In the genomic region with DNA sequence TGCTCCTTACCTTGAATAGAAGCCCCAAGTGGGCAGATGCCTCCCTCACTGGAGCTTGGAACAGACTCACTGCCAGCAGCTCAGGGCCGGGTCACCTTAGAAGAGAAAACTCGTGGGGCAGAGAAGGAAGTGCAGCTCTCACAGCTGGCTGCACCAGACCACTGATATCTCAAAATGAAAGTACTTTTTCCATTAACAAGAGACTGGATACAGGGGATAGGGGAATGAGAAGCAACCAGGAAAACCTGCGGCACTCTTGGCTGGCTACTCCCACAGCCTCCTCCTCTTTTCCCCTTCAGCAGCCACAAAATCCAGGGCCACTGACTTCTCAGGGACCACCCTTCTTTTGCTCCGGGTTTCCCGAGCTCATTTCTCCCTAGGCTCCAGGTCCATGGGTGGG, we compare ENCODE assay signal across 29 mouse cellular contexts. TPM values are rescaled to one million over a fixed set of nuclear protein-coding genes. Genes with fewer than 3 reads are reported as not detected.
DNase-seq lines count a peak whose midpoint lies in the region; ATAC-seq and TF ChIP-seq lines count a peak whose summit lies in the region.
"Had no signal": no experiment of that assay in that cellular context is flagged by ENCODE, and none has a peak within 500 bp of the region (broad histone marks: within the 10 kb centered on the region; RNA-seq: fewer than 3 reads in every experiment).

No protein-coding gene starts in this region.

- H3K79me2 ChIP-seq in CH12.LX (replicated peaks; ENCODE audit: control insufficient read depth, extremely low read depth, insufficient read depth, poor library complexity, severe bottlenecking) = no peaks in the 10 kb centered on the region
- no peaks in the 10 kb centered on the region for H3K79me2 ChIP-seq in MEL (ENCODE audit: control insufficient read depth, insufficient read depth, low read length, poor library complexity)

- H3K9ac ChIP-seq in CH12.LX (ENCODE audit: insufficient read depth, low read depth) (no peak overlapping the region), MEL (ENCODE audit: control insufficient read depth, low read depth, low read length, poor library complexity, severe bottlenecking) (peak overlapping the region; percentile 5; the same call in 1 of the 2 replicates)

- TF ChIP-seq EP300 in CH12.LX (IDR thresholded peaks at IDR 0.05; ENCODE audit: low read length) (peak; percentile 76), MEL (IDR thresholded peaks at IDR 0.05; ENCODE audit: low read depth in 1 of 2, low read length in 2 of 2) (no peak)

- H3K27me3 ChIP-seq in CH12.LX (replicated peaks) (no peaks in the 10 kb centered on the region), MEL (ENCODE audit: control insufficient read depth in 1 of 2, insufficient read depth in 2 of 2, low read length in 2 of 2) (no peaks in the 10 kb centered on the region)
- H3K27me3 ChIP-seq: Patski had no signal

- TF ChIP-seq CTCF in CH12.LX (conservative IDR thresholded peaks at IDR 0.05 in 1 of 2, IDR thresholded peaks at IDR 0.05 in 1 of 2; ENCODE audit: low read depth in 2 of 2, low read length in 2 of 2) (no peak), MEL (IDR thresholded peaks at IDR 0.05 in 2 of 3, conservative IDR thresholded peaks at IDR 0.05 in 1 of 3; ENCODE audit: control insufficient read depth in 1 of 3, insufficient read depth in 1 of 3, low read depth in 2 of 3, low read length in 3 of 3, poor library complexity in 1 of 3, severe bottlenecking in 1 of 3) (no peak)

- H3K4me1 ChIP-seq in CH12.LX (ENCODE audit: control insufficient read depth in 1 of 2, insufficient read depth in 2 of 2) = peaks cover 0 to 5% of the 10 kb centered on the region in 2 experiments; a peak in 1 of 4 replicates
- peaks cover 0 to 2% of the 10 kb centered on the region in 2 experiments; a peak in 1 of 4 replicates for H3K4me1 ChIP-seq in MEL (ENCODE audit: control insufficient read depth in 1 of 2, insufficient read depth in 2 of 2, low read length in 2 of 2)

- dilution Hi-C loops in CH12.LX (cut with MboI; ENCODE audit: extremely low pct_ligation_motif_present, extremely low pct_unique_long_range_greater_than_20kb, low sequenced_read_pairs) = no loop called here

- H3K4me2 ChIP-seq in CH12.LX (ENCODE audit: insufficient read depth, low read depth, poor library complexity, severe bottlenecking) = peak overlapping the region; percentile 16; the same call in 1 of the 2 replicates

- no peak for TF ChIP-seq RAD21 in CH12.LX (IDR thresholded peaks at IDR 0.05; ENCODE audit: low read depth, low read length)
- TF ChIP-seq RAD21 in MEL (IDR thresholded peaks at IDR 0.05; ENCODE audit: low read depth, low read length) = no peak

- no peaks in the 10 kb centered on the region for H3K36me3 ChIP-seq in CH12.LX (replicated peaks in 1 of 2; ENCODE audit: control insufficient read depth in 1 of 2, insufficient read depth in 1 of 2, low read length in 1 of 2)
- H3K36me3 ChIP-seq in MEL (ENCODE audit: control insufficient read depth in 1 of 2, insufficient read depth in 2 of 2, low read length in 2 of 2) = no peaks in the 10 kb centered on the region
- H3K36me3 ChIP-seq: G1E had no signal

- H3K27ac ChIP-seq in CH12.LX (ENCODE audit: insufficient read depth, low read depth) (no peak overlapping the region), MEL (ENCODE audit: control insufficient read depth, low read depth, low read length) (no peak overlapping the region)

- H3K9me3 ChIP-seq in CH12.LX (replicated peaks; ENCODE audit: low read length) = no peaks in the 10 kb centered on the region
- no peaks in the 10 kb centered on the region for H3K9me3 ChIP-seq in MEL (replicated peaks; ENCODE audit: insufficient read depth, low read length)
- H3K9me3 ChIP-seq: G1E had no signal

- ATAC-seq in cerebellum, adult (ENCODE audit: insufficient number of reproducible peaks, low FRiP score, low TSS enrichment) = no peak
- ATAC-seq: activated CD4-positive, CD25-positive, alpha-beta regulatory T cell, adult 4 months; CD4-positive, CD25-positive, alpha-beta regulatory T cell, adult 4 months; Patski had no signal

- in situ Hi-C loops in CH12.LX (cut with MboI; ENCODE audit: low pct_ligation_motif_present, low pct_unique_long_range_greater_than_20kb, low sequenced_read_pairs) = no loop called here

- no peak for TF ChIP-seq POLR2A in CH12.LX (IDR thresholded peaks at IDR 0.05; ENCODE audit: low read depth, low read length)
- no peak for TF ChIP-seq POLR2A in MEL (IDR thresholded peaks at IDR 0.05; ENCODE audit: control insufficient read depth in 1 of 2, insufficient read depth in 1 of 2, low read depth in 1 of 2, low read length in 2 of 2, poor library complexity in 1 of 2)

- DNase-seq in A20 (ENCODE audit: low read depth, low spot score) = peak; percentile 48
- DNase-seq in CH12.LX (ENCODE audit: extremely low read depth) = no peak
- DNase-seq in MEL (ENCODE audit: low read depth, low spot score) = no peak
- DNase-seq in gastrocnemius, adult 18-20 months (ENCODE audit: low spot score) = no peak
- DNase-seq in frontal cortex, postnatal 25 days (ENCODE audit: low spot score in 2 of 2) = no peak
- DNase-seq: adrenal gland, adult 2 months; adrenal gland, adult 8-10 months; adrenal gland, postnatal 10 days; adrenal gland, postnatal 14 days; adrenal gland, postnatal 25 days; adrenal gland, postnatal 36 days; B cell, adult 2 months; cerebellum, adult 11 months; cerebellum, adult 11-12 months; cerebellum, adult 18-20 months; cerebellum, adult 2 months; cerebellum, adult 8-10 months; cerebellum, adult 9-10 months; cerebellum, adult 9-11 months had no signal

- H3K4me3 ChIP-seq in CH12.LX (replicated peaks in 1 of 3; ENCODE audit: low read depth in 2 of 3, low read length in 2 of 3, poor library complexity in 1 of 3) (no peak overlapping the region), MEL (ENCODE audit: control insufficient read depth in 1 of 2, insufficient read depth in 1 of 2, low read depth in 2 of 2, low read length in 2 of 2) (peak overlapping the region; percentile 48 to 62)

TF ChIP-seq in CH12.LX, 34 proteins besides CTCF, POLR2A, EP300 and RAD21:
- TF ChIP-seq IRF4 (IDR thresholded peaks at IDR 0.05; ENCODE audit: low read depth, low read length) = peak; percentile 50; the same call in 1 of the 2 replicates
- TF ChIP-seq GABPA (IDR thresholded peaks at IDR 0.05; ENCODE audit: insufficient replicate concordance, low read depth, low read length) = no peak
- TF ChIP-seq TBP (conservative IDR thresholded peaks at IDR 0.05; ENCODE audit: low read depth, low read length) = no peak
- TF ChIP-seq MAZ (IDR thresholded peaks at IDR 0.05; ENCODE audit: low read depth, low read length) = no peak
TF ChIP-seq in CH12.LX: peak in this region for 1.

TF ChIP-seq in MEL, 35 proteins besides CTCF, POLR2A, EP300 and RAD21:
- TF ChIP-seq RCOR1 (IDR thresholded peaks at IDR 0.05; ENCODE audit: low read depth, low read length) (no peak), NRF1 (IDR thresholded peaks at IDR 0.05; ENCODE audit: insufficient read depth, low read depth, low read length, poor library complexity, severe bottlenecking) (no peak), MYC (IDR thresholded peaks at IDR 0.05; ENCODE audit: low read depth, low read length) (no peak), ZKSCAN1 (IDR thresholded peaks at IDR 0.05; ENCODE audit: low read depth, low read length) (no peak), MEF2A (IDR thresholded peaks at IDR 0.05; ENCODE audit: extremely low read depth, insufficient replicate concordance, low read depth, low read length, poor library complexity, severe bottlenecking) (no peak), JUND (IDR thresholded peaks at IDR 0.05; ENCODE audit: low read depth, low read length) (no peak), POLR2AphosphoS5 (IDR thresholded peaks at IDR 0.05; ENCODE audit: borderline replicate concordance, low read depth, low read length) (no peak), CHD2 (IDR thresholded peaks at IDR 0.05; ENCODE audit: low read length) (no peak), UBTF (IDR thresholded peaks at IDR 0.05; ENCODE audit: borderline replicate concordance, insufficient read depth, low read depth, low read length) (no peak), BHLHE40 (IDR thresholded peaks at IDR 0.05; ENCODE audit: borderline replicate concordance, low read depth, low read length) (no peak), SIN3A (IDR thresholded peaks at IDR 0.05; ENCODE audit: low read length) (no peak), HCFC1 (IDR thresholded peaks at IDR 0.05; ENCODE audit: low read depth, low read length) (no peak), ZMIZ1 (IDR thresholded peaks at IDR 0.05; ENCODE audit: low read depth, low read length) (no peak), CHD1 (IDR thresholded peaks at IDR 0.05; ENCODE audit: low read depth, low read length) (no peak), TAL1 (IDR thresholded peaks at IDR 0.05; ENCODE audit: low read length) (no peak), MAX (IDR thresholded peaks at IDR 0.05; ENCODE audit: low read length) (no peak)

RNA-seq across cellular contexts. Expression of a gene that starts 14.3 kb away (rescaled TPM):
- total RNA-seq in CH12.LX (2012; rRNA removed) = not detected in 2 replicates
- not detected in 2 replicates for total RNA-seq in CH12.LX (2014; rRNA removed)
- not detected in 2 replicates for polyA plus RNA-seq in CH12.LX (2012; ENCODE audit: insufficient read length, low read depth)
- total RNA-seq in MEL (2012; rRNA removed) = not detected in 2 replicates
- polyA plus RNA-seq in MEL (2012; ENCODE audit: insufficient read depth in 1 of 2, insufficient read length in 2 of 2, low read depth in 1 of 2, low replicate concordance in 2 of 2, missing spikeins in 1 of 2) = not detected
- total RNA-seq in gastrocnemius, adult 18-20 months (2021) = not detected
- total RNA-seq: adrenal gland, adult 18-20 months; adrenal gland, adult 2 months; adrenal gland, adult 8-10 months; adrenal gland, postnatal 14 days; adrenal gland, postnatal 25 days; adrenal gland, postnatal 36 days; adrenal gland, postnatal 4 days; ES-E14 had no signal
- polyA plus RNA-seq: activated CD4-positive, CD25-positive, alpha-beta regulatory T cell, adult 4 months; adrenal gland, adult 2 months; brain, embryonic 14.5 days; C2C12; CD4-positive, CD25-positive, alpha-beta regulatory T cell, adult 4 months; cerebellum, adult 2 months; G1E; Patski had no signal

RNA-seq across cellular contexts. Expression of a gene that starts 22.4 kb away (rescaled TPM):
- total RNA-seq in CH12.LX (2012; rRNA removed) (not detected in 2 replicates), CH12.LX (2014; rRNA removed) (not detected in 2 replicates), MEL (2012; rRNA removed) (not detected in 2 replicates)
- polyA plus RNA-seq in CH12.LX (2012; ENCODE audit: insufficient read length, low read depth) (not detected in 2 replicates), MEL (2012; ENCODE audit: insufficient read depth in 1 of 2, insufficient read length in 2 of 2, low read depth in 1 of 2, low replicate concordance in 2 of 2, missing spikeins in 1 of 2) (not detected)
- total RNA-seq in gastrocnemius, adult 18-20 months (2021) = not detected
- total RNA-seq: adrenal gland, adult 18-20 months; adrenal gland, adult 2 months; adrenal gland, adult 8-10 months; adrenal gland, postnatal 10 days; adrenal gland, postnatal 14 days; adrenal gland, postnatal 25 days; adrenal gland, postnatal 36 days; adrenal gland, postnatal 4 days; ES-E14 had no signal
- polyA plus RNA-seq: activated CD4-positive, CD25-positive, alpha-beta regulatory T cell, adult 4 months; adrenal gland, adult 2 months; brain, embryonic 14.5 days; C2C12; CD4-positive, CD25-positive, alpha-beta regulatory T cell, adult 4 months; cerebellum, adult 2 months; G1E; Patski had no signal

RNA-seq across cellular contexts. Expression of a gene that starts 28.9 kb away (rescaled TPM):
- total RNA-seq in CH12.LX (2012; rRNA removed) = not detected in 2 replicates
- not detected in 2 replicates for total RNA-seq in CH12.LX (2014; rRNA removed)
- polyA plus RNA-seq in CH12.LX (2012; ENCODE audit: insufficient read length, low read depth) = not detected in 2 replicates
- total RNA-seq in MEL (2012; rRNA removed) = not detected in 2 replicates
- not detected for polyA plus RNA-seq in MEL (2012; ENCODE audit: insufficient read depth in 1 of 2, insufficient read length in 2 of 2, low read depth in 1 of 2, low replicate concordance in 2 of 2, missing spikeins in 1 of 2)
- total RNA-seq in gastrocnemius, adult 18-20 months (2021) = not detected
- total RNA-seq: adrenal gland, adult 18-20 months; adrenal gland, adult 2 months; adrenal gland, adult 8-10 months; adrenal gland, postnatal 10 days; adrenal gland, postnatal 14 days; adrenal gland, postnatal 25 days; adrenal gland, postnatal 36 days; adrenal gland, postnatal 4 days; ES-E14; G1E had no signal
- polyA plus RNA-seq: activated CD4-positive, CD25-positive, alpha-beta regulatory T cell, adult 4 months; adrenal gland, adult 2 months; brain, embryonic 14.5 days; C2C12; CD4-positive, CD25-positive, alpha-beta regulatory T cell, adult 4 months; cerebellum, adult 2 months; G1E; Patski had no signal

RNA-seq across cellular contexts. Expression of a gene that starts 39.9 kb away (rescaled TPM):
- total RNA-seq in CH12.LX (2012; rRNA removed) = not detected in 2 replicates
- total RNA-seq in CH12.LX (2014; rRNA removed) = not detected in 2 replicates
- not detected in 2 replicates for polyA plus RNA-seq in CH12.LX (2012; ENCODE audit: insufficient read length, low read depth)
- not detected in 2 replicates for total RNA-seq in MEL (2012; rRNA removed)
- not detected for polyA plus RNA-seq in MEL (2012; ENCODE audit: insufficient read depth in 1 of 2, insufficient read length in 2 of 2, low read depth in 1 of 2, low replicate concordance in 2 of 2, missing spikeins in 1 of 2)
- total RNA-seq in gastrocnemius, adult 18-20 months (2021) = not detected
- total RNA-seq: adrenal gland, adult 18-20 months; adrenal gland, adult 2 months; adrenal gland, adult 8-10 months; adrenal gland, postnatal 10 days; adrenal gland, postnatal 14 days; adrenal gland, postnatal 25 days; adrenal gland, postnatal 36 days; adrenal gland, postnatal 4 days; ES-E14 had no signal
- polyA plus RNA-seq: adrenal gland, adult 2 months; brain, embryonic 14.5 days; C2C12; CD4-positive, CD25-positive, alpha-beta regulatory T cell, adult 4 months; cerebellum, adult 2 months; G1E; Patski had no signal

Comparison
In these comparisons a context has a peak if more than half of its experiments do, and no peak if none do; other contexts are left out.
1. H3K4me3 ChIP-seq: peak in MEL (2 of 2); none in CH12.LX (0 of 3).